Mouse (Mus musculus): ENCODE results near the gene Umod. TPM values are rescaled to one million over a fixed set of nuclear protein-coding genes. Genes with fewer than 3 reads are reported as not detected.

Umod gene
- total and polyA plus RNA-seq, 3 experiments, result not detected

DNA sequence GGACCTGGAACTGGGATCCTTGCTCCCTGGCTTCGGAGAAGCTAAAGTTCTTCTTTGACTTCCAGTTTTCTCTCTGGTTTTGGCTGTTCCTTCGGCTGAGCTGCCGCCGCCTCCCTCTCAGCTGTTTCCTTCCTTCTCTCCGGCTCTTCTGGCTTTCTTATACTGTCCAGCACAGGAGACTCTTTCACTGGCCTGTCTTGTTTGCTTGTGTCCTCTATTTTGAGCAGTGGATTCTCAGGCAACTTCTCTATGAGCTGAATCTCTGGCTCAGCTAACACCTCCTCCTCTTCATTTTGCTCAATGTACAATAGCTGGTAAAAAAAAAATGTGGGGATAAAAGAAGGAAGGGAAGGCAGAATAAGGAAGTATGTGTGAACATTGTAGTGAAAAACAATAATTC lies 7.6 kb upstream of the Umod start:
- Histone ChIP-seq H3K9ac (ENCODE audit: insufficient read depth, low read depth) (no peak overlapping the region), H3K79me2 (replicated peaks; ENCODE audit: control insufficient read depth, extremely low read depth, insufficient read depth, poor library complexity, severe bottlenecking) (no peaks in the 10 kb centered on the region; the same call in 1 of the 2 replicates), H3K4me2 (ENCODE audit: insufficient read depth, low read depth, poor library complexity, severe bottlenecking) (no peak overlapping the region), H3K36me3 (replicated peaks in 1 of 2; ENCODE audit: control insufficient read depth in 1 of 2, insufficient read depth in 1 of 2, low read length in 1 of 2) (no peaks in the 10 kb centered on the region), H3K27me3 (replicated peaks) (peaks cover 28% of the 10 kb centered on the region), H3K4me3 (replicated peaks in 1 of 3; ENCODE audit: low read depth in 2 of 3, low read length in 2 of 3, poor library complexity in 1 of 3) (no peak overlapping the region), H3K27ac (ENCODE audit: insufficient read depth, low read depth) (no peak overlapping the region), H3K9me3 (replicated peaks; ENCODE audit: low read length) (no peaks in the 10 kb centered on the region), H3K4me1 (ENCODE audit: control insufficient read depth in 1 of 2, insufficient read depth in 2 of 2) (no peaks in the 10 kb centered on the region; a peak in 2 of 4 replicates)
- dilution Hi-C loops (cut with MboI; ENCODE audit: extremely low pct_ligation_motif_present, extremely low pct_unique_long_range_greater_than_20kb, low sequenced_read_pairs) (no loop called here), in situ Hi-C loops (cut with MboI; ENCODE audit: low pct_ligation_motif_present, low pct_unique_long_range_greater_than_20kb, low sequenced_read_pairs) (no loop called here)
- no peak for DNase-seq (ENCODE audit: extremely low read depth)
- TF ChIP-seq NRF1 (IDR thresholded peaks at IDR 0.05; ENCODE audit: low read depth, low read length) (no peak), SMC3 (IDR thresholded peaks at IDR 0.05; ENCODE audit: low read depth, low read length) (no peak), ZMIZ1 (IDR thresholded peaks at IDR 0.05; ENCODE audit: low read depth, low read length) (no peak), ZC3H11A (IDR thresholded peaks at IDR 0.05; ENCODE audit: low read depth, low read length) (no peak), E2F4 (IDR thresholded peaks at IDR 0.05; ENCODE audit: insufficient replicate concordance, low read depth, low read length) (no peak), BHLHE40 (IDR thresholded peaks at IDR 0.05; ENCODE audit: low read depth, low read length) (no peak)

DNA sequence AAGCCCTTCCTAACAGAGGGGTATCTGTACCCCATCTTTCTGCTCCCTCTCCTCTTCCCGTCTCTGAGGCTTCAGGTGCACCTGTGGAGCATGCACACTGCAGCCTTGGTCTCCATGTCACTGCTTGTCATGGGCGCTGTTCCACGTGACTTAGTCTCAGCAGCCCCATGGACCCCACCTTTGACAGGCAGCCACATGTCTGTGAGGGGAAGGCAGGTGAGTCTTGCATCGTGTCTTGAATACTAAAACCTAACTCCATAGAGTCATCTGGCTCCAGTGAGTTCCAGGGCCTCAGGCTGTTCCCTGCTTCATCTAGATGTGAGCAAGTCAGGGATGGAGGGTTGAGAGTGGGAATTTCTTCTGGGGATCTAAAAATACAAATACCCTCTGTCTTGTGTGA lies 5.1 kb upstream of the Umod start:
- DNase-seq (ENCODE audit: extremely low read depth), result no peak
- Histone ChIP-seq H3K36me3 (replicated peaks in 1 of 2; ENCODE audit: control insufficient read depth in 1 of 2, insufficient read depth in 1 of 2, low read length in 1 of 2) (no peaks in the 10 kb centered on the region), H3K79me2 (replicated peaks; ENCODE audit: control insufficient read depth, extremely low read depth, insufficient read depth, poor library complexity, severe bottlenecking) (no peaks in the 10 kb centered on the region; the same call in 1 of the 2 replicates), H3K9me3 (replicated peaks; ENCODE audit: low read length) (no peaks in the 10 kb centered on the region), H3K4me1 (ENCODE audit: control insufficient read depth in 1 of 2, insufficient read depth in 2 of 2) (no peaks in the 10 kb centered on the region), H3K27me3 (replicated peaks) (peaks cover 31% of the 10 kb centered on the region), H3K27ac (ENCODE audit: insufficient read depth, low read depth) (no peak overlapping the region), H3K9ac (ENCODE audit: insufficient read depth, low read depth) (no peak overlapping the region), H3K4me3 (replicated peaks in 1 of 3; ENCODE audit: low read depth in 2 of 3, low read length in 2 of 3, poor library complexity in 1 of 3) (no peak overlapping the region), H3K4me2 (ENCODE audit: insufficient read depth, low read depth, poor library complexity, severe bottlenecking) (no peak overlapping the region)
- TF ChIP-seq CHD1 (IDR thresholded peaks at IDR 0.05; ENCODE audit: low read depth, low read length) (no peak), POLR2AphosphoS2 (IDR thresholded peaks at IDR 0.05; ENCODE audit: low read depth, low read length) (no peak), UBTF (IDR thresholded peaks at IDR 0.05; ENCODE audit: low read depth, low read length) (no peak), ZKSCAN1 (IDR thresholded peaks at IDR 0.05; ENCODE audit: borderline replicate concordance, low read depth, low read length) (no peak), IRF4 (IDR thresholded peaks at IDR 0.05; ENCODE audit: low read depth, low read length) (no peak), CHD2 (IDR thresholded peaks at IDR 0.05; ENCODE audit: low read length) (no peak), MEF2A (IDR thresholded peaks at IDR 0.05; ENCODE audit: borderline replicate concordance, low read depth, low read length) (no peak), MAFK (IDR thresholded peaks at IDR 0.05; ENCODE audit: insufficient replicate concordance, low read length) (no peak), HCFC1 (IDR thresholded peaks at IDR 0.05; ENCODE audit: low read depth, low read length) (no peak)
- dilution Hi-C loops (cut with MboI; ENCODE audit: extremely low pct_ligation_motif_present, extremely low pct_unique_long_range_greater_than_20kb, low sequenced_read_pairs) (no loop called here), in situ Hi-C loops (cut with MboI; ENCODE audit: low pct_ligation_motif_present, low pct_unique_long_range_greater_than_20kb, low sequenced_read_pairs) (no loop called here)
